Mouse (Mus musculus) brain, embryonic 14.5 days (tissue): Measurements from ENCODE around the gene Elovl4. TPM values are rescaled to one million over a fixed set of nuclear protein-coding genes. Genes with fewer than 3 reads are reported as not detected.

Experiments used
- DNase-seq: peaks from one replicate; pipeline ENCODE4 v3.0.0-alpha.2; 2011; ENCODE audit warnings: low read depth
- CTCF ChIP-seq: fragments of 200-500 bp; IDR thresholded peaks from 2 replicates; pipeline ENCODE4 v1.5.1; 2012; ENCODE audit warnings: inconsistent platforms, mild to moderate bottlenecking, moderate library complexity, borderline replicate concordance; ENCODE audit not compliant: insufficient read depth, insufficient read length; ENCODE audit errors: extremely low read depth
- POLR2A ChIP-seq: fragments of 200-500 bp; IDR thresholded peaks from 2 replicates; pipeline ENCODE4 v1.6.1; 2012; ENCODE audit warnings: mild to moderate bottlenecking, inconsistent platforms, borderline replicate concordance; ENCODE audit not compliant: poor library complexity, insufficient read depth, insufficient read length, severe bottlenecking; ENCODE audit errors: extremely low read depth
- polyA plus RNA-seq: library from polyadenylated mRNA; depleted of rRNA; stranded (reverse); fragments of >200 nt; gene quantifications from 2 replicates; pipeline ENCODE4 v1.2.3, GENCODE M21; 2012; rRNA removed

The Elovl4 gene
- 31.6 and 38.4 TPM in 2 replicates for polyA plus RNA-seq

DNA sequence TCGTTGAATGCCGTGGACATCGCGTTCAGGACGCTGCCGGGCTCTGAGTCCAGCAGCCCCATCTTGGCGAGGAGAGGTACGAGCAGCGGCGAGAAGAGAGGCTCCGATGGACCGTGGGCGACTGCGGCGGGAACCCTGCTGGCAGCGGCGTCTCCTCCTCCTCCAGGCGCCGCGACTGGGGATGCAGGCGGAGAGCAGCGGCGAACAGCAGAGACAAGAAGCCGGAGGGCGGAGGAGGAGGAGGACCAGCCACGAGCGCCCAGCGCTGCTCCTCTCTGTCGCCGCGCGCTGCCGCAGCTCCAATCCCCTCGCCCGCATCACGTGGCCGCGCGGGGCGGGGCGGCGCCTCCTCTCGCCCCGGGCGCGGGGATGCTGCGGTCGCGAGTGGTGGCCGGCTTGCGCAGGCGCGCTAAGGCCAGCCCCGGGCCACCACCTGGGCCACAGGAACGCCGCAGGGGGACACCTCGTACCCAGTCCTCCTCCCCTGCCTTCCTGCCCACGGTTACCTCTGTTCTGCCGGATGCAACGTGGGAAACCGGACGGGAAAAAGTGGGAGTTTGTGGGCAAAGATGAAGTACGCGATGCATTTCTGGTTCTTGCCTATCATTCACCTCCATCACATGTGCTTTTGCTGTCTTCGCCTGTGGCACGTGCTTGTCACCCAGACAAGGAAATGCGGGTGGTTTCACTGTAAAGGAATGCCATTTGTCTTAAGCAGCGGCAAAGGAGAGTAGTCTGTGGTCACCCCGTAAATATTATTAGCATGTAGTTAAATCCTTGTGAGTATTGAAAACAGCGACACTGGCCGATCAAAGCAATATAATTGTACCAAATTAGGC, at the start of gene Elovl4:
Elovl4 (minus strand) TSS at position 301 of the 839 bp plus-strand sequence.
- TF ChIP-seq CTCF (no peak), POLR2A (peak; percentile 99)
- peak; percentile 95 for DNase-seq

- no peak for DNase-seq
- no peak for TF ChIP-seq CTCF
- no peak for TF ChIP-seq POLR2A
These were observed 46.4 kb upstream of the Elovl4 start for GRCm38 (mm10) chr9:83852464-83852863.

GRCm38 (mm10) chr9:83834748-83835313, 28.8 kb upstream of the Elovl4 start:
- no peak for TF ChIP-seq CTCF
- TF ChIP-seq POLR2A: no peak
- DNase-seq: no peak

DNA sequence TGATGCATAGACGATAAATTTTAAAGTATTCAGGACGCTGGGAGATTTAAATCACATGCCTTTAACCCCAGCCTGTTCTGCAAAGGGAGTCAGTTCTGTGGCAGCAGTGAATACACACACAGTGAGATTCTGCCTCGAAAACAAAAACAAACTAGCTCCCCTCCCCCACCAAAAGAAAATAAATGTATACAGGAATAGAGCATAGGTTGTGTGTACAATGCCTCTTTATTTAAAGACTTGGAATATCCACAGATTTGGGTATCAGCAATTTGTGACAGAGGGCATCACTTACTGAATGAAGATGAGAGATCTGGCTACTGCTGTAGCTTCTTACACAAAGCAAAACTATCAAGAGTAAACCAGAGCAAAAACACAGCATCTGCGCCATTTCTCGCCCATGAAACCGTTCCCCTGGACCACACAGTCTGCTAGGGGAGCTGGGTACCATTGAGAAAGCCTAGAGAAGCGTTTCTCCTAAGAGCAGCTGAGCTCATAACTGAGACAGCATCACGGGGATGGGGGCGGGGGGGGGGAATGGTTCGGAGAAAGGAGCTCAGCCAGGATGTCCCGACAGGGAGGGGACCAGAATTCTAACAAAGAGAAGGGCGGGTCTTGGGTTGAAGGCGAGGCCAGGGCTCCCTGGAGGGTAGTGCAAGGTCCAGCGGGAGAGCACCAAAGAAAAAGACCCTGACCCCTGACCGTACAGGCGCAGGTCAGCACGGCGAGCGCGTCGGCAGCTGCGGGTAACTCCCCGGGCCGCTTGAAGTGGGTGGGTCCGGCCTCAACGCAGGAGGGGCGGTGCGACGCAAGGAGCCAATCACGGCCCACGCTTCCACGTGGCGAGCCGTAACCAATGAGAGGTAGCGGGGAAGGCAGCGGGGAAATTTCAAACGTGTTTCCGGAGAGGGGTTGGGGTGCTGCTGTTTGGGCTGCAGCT, 28.0 kb upstream of the Elovl4 start, which contains the start of gene Ttk:
Ttk (plus strand) TSS at position 879 of the 937 bp plus-strand sequence.
- TF ChIP-seq CTCF: no peak
- peak; percentile 95 for TF ChIP-seq POLR2A
- DNase-seq: peak; percentile 97

GRCm38 (mm10) chr9:83831152-83831551, 25.1 kb upstream of the Elovl4 start:
- no peak for DNase-seq
- TF ChIP-seq CTCF (no peak), POLR2A (no peak)

- TF ChIP-seq CTCF: no peak
- TF ChIP-seq POLR2A: no peak
- DNase-seq: no peak
These were observed 23.8 kb upstream of the Elovl4 start for GRCm38 (mm10) chr9:83829896-83830295.

DNA sequence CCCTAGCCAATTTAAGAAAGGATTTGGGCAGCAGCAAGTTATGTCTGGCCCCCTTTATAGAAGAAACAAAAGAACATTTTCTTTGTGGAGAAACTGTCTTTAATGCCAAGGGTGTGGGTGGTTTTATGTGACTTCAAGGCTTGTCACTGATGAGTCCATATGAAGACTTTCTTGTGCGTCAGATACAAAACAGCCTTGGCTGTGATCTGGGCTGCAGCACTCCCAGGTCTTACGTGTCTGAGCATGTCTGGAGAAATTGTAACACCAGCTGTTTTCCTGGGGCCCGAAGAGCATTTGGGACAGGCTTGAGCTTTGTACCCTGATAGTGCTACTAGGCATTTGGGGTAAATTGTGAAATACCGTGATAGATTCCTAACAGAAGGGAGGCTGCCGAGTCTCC, 16.8 kb upstream of the Elovl4 start:
- no peak for DNase-seq
- TF ChIP-seq POLR2A (no peak), CTCF (no peak)

DNA sequence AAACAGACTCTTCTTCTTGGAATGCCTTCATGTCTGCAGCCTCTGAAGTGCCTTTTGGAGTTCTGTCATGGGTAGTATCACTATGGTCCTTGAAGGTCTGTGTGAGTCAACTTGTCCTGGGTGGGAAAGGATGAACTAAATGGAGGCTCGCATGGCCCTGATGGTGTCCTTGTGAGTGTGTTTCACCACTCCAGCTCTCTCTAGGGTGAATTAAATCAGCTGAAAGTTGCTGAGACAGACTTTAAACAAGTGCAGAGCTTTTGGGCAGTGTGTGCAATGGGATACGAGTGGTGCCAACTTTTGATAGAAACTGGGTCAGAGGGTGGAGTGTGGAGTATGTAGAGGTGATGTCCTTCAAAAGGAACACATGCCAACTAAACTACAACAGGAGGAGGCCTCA, 14.9 kb upstream of the Elovl4 start:
- TF ChIP-seq CTCF (no peak), POLR2A (no peak)
- no peak for DNase-seq

GRCm38 (mm10) chr9:83819188-83819587, 13.1 kb upstream of the Elovl4 start:
- TF ChIP-seq POLR2A (no peak), CTCF (no peak)
- DNase-seq: no peak

DNA sequence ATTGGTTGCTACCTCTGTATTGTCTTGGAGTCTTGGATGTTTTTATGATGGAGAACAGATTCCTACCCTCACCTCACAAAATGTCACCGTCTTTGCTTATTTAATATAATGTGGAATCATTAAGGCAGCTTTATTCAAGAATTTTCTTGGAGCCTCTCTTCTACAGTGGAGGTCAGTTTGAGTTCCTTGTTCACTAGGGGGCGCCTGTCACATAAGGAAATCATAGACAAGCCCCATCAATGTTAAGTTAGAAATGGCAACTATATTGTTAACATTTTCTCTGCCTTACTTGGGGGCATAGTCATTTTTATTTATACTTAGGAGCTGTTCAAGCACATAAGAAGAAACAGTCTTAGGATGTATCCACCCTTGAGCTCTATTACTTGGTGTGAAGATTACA, 1.5 kb upstream of the Elovl4 start:
- peak; percentile 82 for DNase-seq
- TF ChIP-seq POLR2A (no peak), CTCF (peak; percentile 48; the same call in 1 of the 2 replicates)

DNA sequence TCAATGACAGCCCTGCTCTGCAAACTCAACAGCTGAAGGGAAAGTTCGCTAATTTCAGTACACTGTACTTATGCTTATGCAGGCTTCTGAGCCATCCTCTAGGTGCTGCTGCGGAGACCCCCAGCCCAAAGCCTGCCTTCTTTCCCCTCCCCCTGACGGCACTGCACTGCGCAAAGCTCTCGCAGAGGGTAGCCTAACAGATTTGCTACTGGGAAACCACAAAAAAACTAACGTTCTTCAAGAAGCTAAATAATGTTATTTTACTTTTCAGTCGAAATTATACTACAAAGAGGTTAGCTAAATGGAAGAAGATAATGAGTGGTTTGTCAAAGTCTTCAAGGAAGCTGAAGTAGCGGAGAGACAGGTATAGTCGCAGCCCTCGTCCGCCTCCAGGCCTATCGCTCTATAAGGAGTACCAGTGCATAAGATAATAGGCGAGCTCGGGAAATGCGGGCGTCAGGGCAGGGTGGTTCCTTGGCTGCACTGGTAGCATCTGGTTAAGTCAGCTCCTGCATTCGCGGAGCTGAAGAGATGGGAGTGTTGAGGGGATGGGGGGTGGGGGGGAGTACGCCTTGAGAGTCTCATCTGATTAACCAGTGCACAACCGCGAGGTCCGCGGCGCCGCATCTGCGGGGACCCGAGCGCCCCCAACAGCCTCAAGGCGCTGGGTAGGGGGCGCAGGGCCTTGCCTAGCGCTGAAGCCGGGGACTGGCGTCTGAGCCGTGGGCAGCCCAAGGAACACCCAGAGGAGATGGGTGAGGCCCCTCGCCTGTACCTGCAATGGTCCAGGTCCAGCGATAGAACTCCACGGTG, 707 bp downstream of the Elovl4 start:
- DNase-seq: peak; percentile 91
- TF ChIP-seq CTCF: peak; percentile 60; the same call in 1 of the 2 replicates
- TF ChIP-seq POLR2A: no peak
